In the genomic region with DNA sequence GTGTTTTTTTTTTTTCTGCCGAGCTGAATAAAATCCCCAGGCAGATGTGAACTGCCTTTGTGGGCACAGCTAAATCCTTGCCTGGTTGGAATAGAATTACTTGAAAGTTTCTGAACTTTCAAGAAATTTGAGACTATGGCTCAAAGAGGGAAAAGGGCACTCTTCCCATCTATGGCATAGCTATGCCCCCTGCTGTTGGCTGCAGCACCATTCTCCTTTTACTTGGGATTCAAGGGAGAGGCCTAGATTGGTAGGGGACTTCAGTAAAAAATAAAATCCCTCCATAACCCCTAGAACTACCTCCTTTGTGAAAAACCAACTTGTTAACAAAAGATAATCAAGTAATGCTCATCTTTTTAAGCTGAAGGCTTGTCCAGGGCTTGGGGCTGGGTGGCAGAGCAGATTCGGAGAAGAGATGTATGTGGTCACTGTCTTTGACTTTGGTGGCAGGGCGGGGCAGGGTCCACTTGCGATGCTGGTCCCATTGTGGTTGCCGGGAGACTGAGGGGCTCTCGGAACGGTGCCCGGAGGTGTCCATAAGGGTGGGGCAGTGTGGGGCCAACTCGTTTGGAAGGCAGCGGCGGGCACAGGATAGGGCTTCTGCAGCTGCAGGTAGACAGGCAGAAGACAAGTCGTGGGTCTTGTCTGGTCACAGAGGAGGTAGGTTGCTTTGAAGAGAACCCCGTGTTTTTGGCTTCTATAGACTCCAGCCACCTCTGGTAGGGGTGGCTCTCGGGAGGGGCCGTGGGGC, we compare ENCODE assay signal across 8 mouse cellular contexts. TPM values are rescaled to one million over a fixed set of nuclear protein-coding genes. Genes with fewer than 3 reads are reported as not detected.
A peak's percentile ranks its signal among the peaks of the same experiment; 100 is the strongest.
DNase-seq lines count a peak whose midpoint lies in the region; ATAC-seq lines count a peak whose summit lies in the region.

Gene 1700113H08Rik (plus strand): TSS at position 546 of the 751 bp plus-strand sequence.

- whole genome bisulfite sequencing in forebrain, embryonic 14.5 days, result 2% methylated on average over 15 of the region's 15 CpGs
- WGBS in midbrain, embryonic 14.5 days, result 1% methylated on average over 15 of the region's 15 CpGs

- peak within 1 kb of the TSS; percentile 90 for H3K27ac ChIP-seq in forebrain, embryonic 14.5 days (ENCODE audit: low read depth, low read length)
- H3K27ac ChIP-seq in midbrain, embryonic 14.5 days (replicated peaks; ENCODE audit: low read depth, low read length), result peak within 1 kb of the TSS; percentile 90

- H3K27me3 ChIP-seq in forebrain, embryonic 14.5 days (replicated peaks; ENCODE audit: control insufficient read depth, insufficient read depth, low read length), result no peaks in the 10 kb centered on the region
- H3K27me3 ChIP-seq in midbrain, embryonic 14.5 days (ENCODE audit: control insufficient read depth, insufficient read depth, low read length), result no peaks in the 10 kb centered on the region

- H3K9me3 ChIP-seq in forebrain, embryonic 14.5 days (replicated peaks; ENCODE audit: control insufficient read depth, low read length), result no peaks in the 10 kb centered on the region
- no peaks in the 10 kb centered on the region for H3K9me3 ChIP-seq in midbrain, embryonic 14.5 days (ENCODE audit: control insufficient read depth, low read length)

- peak; percentile 16; the same call in 1 of the 2 replicates for ATAC-seq in forebrain, embryonic 14.5 days
- peak; percentile 65; the same call in 1 of the 2 replicates for ATAC-seq in midbrain, embryonic 14.5 days (ENCODE audit: low FRiP score, low TSS enrichment)

- no peaks in the 10 kb centered on the region for H3K36me3 ChIP-seq in forebrain, embryonic 14.5 days (ENCODE audit: control insufficient read depth, insufficient read depth, low read length)
- H3K36me3 ChIP-seq in midbrain, embryonic 14.5 days (ENCODE audit: control insufficient read depth, insufficient read depth, low read length), result no peaks in the 10 kb centered on the region

- H3K4me2 ChIP-seq in forebrain, embryonic 14.5 days (ENCODE audit: low read length), result peak within 1 kb of the TSS; percentile 63
- peak within 1 kb of the TSS; percentile 71 for H3K4me2 ChIP-seq in midbrain, embryonic 14.5 days (ENCODE audit: low read length)

- peak; percentile 18 for DNase-seq in kidney, postnatal 10 days
- DNase-seq in kidney, adult 11 months, result no peak
- DNase-seq in adrenal gland, postnatal 36 days, result peak; percentile 35 to 46
- peak; percentile 75 for DNase-seq in forebrain, embryonic 14.5 days (ENCODE audit: low spot score)
- peak; percentile 23 to 33 for DNase-seq in layer of hippocampus, postnatal 36 days
- DNase-seq in midbrain, embryonic 14.5 days, result peak; percentile 77
- DNase-seq in natural killer cell, adult 2 months (ENCODE audit: low spot score in 2 of 2), result no peak
- DNase-seq in gastrocnemius, postnatal 25 days, result no peak

- peaks cover 10% of the 10 kb centered on the region for H3K4me1 ChIP-seq in forebrain, embryonic 14.5 days (ENCODE audit: control insufficient read depth, insufficient read depth, low read length)
- peaks cover 15% of the 10 kb centered on the region for H3K4me1 ChIP-seq in midbrain, embryonic 14.5 days (ENCODE audit: control insufficient read depth, insufficient read depth, low read length)

- peak within 1 kb of the TSS; percentile 53 for H3K9ac ChIP-seq in forebrain, embryonic 14.5 days (ENCODE audit: low read length)
- H3K9ac ChIP-seq in midbrain, embryonic 14.5 days (replicated peaks; ENCODE audit: low read length), result peak within 1 kb of the TSS; percentile 62

- peak within 1 kb of the TSS; percentile 37 for H3K4me3 ChIP-seq in forebrain, embryonic 14.5 days (ENCODE audit: low read depth, low read length)
- peak within 1 kb of the TSS; percentile 42 for H3K4me3 ChIP-seq in midbrain, embryonic 14.5 days (replicated peaks; ENCODE audit: low read depth, low read length)

RNA-seq across cellular contexts. Expression of gene 1700113H08Rik, which starts in this region (rescaled TPM):
- total RNA-seq in adrenal gland, postnatal 36 days (2021), result not detected
- polyA plus RNA-seq in forebrain, embryonic 14.5 days (2014; fragmentation: Nextera tagmentation; extraction: Ambion mirVana), result not detected in 2 replicates
- total RNA-seq in layer of hippocampus, postnatal 36 days (2021), result not detected
- polyA plus RNA-seq in midbrain, embryonic 14.5 days (2014; fragmentation: Nextera tagmentation; extraction: Ambion mirVana), result 0.37 TPM in 1 of 2 replicates, not detected in the other
- total RNA-seq in gastrocnemius, postnatal 25 days (2021), result under 1 TPM; 0.40 to 0.69 TPM

Comparison
In these comparisons a context has a peak if more than half of its experiments do, and no peak if none do; other contexts are left out.
1. Peak in DNase-seq in adrenal gland, postnatal 36 days; RNA of the gene not detected or under 1 TPM.
2. Peak in DNase-seq, ATAC-seq, H3K4me3 ChIP-seq, H3K27ac ChIP-seq, H3K9ac ChIP-seq and H3K4me2 ChIP-seq in forebrain, embryonic 14.5 days; RNA of the gene not detected or under 1 TPM.
3. Peak in DNase-seq in layer of hippocampus, postnatal 36 days; RNA of the gene not detected or under 1 TPM.
4. Peak in DNase-seq, ATAC-seq, H3K4me3 ChIP-seq, H3K27ac ChIP-seq, H3K9ac ChIP-seq and H3K4me2 ChIP-seq in midbrain, embryonic 14.5 days; RNA of the gene not detected or under 1 TPM.